Mouse (Mus musculus): Measurements from ENCODE around the gene Ano6. TPM values are rescaled to one million over a fixed set of nuclear protein-coding genes. Genes with fewer than 3 reads are reported as not detected.
A peak's percentile ranks its signal among the peaks of the same experiment; 100 is the strongest.

Gene Ano6
- polyA plus RNA-seq, 1 experiment from 2014 or later: 54.2 TPM

DNA sequence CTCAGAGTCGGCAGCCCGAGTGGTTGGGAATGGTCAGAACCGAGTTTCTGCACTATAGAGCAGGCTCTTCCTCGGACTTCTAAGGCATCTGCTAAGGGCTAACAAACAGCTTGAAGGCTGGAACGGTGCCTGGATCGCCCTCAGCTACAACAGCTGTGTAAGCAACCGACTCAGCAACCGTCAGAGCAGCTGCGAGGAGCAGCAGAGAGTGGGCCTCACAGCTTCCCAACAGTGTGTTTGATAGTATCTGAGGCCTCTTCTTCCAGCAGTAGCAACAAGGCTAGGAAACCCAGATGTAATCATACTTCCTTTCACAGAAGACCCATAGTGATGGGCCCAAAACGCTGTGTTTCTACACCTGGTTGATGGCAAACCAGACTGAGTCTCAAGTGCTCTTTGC lies 33.5 kb upstream of the Ano6 start:
- no peak overlapping the region for H3K4me2 ChIP-seq (replicated peaks)
- H3K9ac ChIP-seq: no peak overlapping the region
- no peaks in the 10 kb centered on the region for H3K36me3 ChIP-seq
- 39% methylated on average over 10 of the region's 10 CpGs for WGBS
- no peak overlapping the region for H3K4me3 ChIP-seq
- ATAC-seq (ENCODE audit: low FRiP score, low read depth): peak; percentile 83
- peaks cover 2% of the 10 kb centered on the region; the same call in 1 of the 2 replicates for H3K9me3 ChIP-seq
- H3K4me1 ChIP-seq: peaks cover 6% of the 10 kb centered on the region; the same call in 1 of the 2 replicates
- no peak overlapping the region for H3K27ac ChIP-seq
- 0 out of 2 replicates have a peak, but pooled peaks cover 10% of the 10 kb centered on the region for H3K27me3 ChIP-seq

DNA sequence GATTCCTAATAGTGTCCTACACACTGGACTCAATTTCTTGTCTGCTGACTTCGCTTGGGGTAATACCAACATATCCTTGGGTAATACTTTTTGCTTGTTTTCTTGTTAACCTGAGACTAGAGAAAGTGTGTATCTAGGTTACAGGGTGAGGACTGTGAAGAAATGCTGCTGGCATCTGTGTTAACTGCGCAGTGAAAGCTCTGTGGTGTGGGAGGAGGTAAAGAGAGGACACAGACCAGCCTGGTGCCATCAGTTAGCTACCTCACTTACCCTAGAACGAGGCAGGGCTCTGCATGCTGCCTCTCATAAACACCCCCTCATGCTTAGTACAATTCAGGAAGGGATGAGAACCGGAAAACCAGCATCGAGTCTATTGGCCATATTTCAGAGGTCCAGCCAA lies 32.6 kb upstream of the Ano6 start:
- Histone ChIP-seq H3K27me3 (0 out of 2 replicates have a peak, but pooled peaks cover 10% of the 10 kb centered on the region), H3K36me3 (no peaks in the 10 kb centered on the region), H3K9ac (no peak overlapping the region), H3K9me3 (peaks cover 2% of the 10 kb centered on the region; the same call in 1 of the 2 replicates), H3K4me2 (replicated peaks) (no peak overlapping the region), H3K4me3 (no peak overlapping the region), H3K27ac (no peak overlapping the region), H3K4me1 (peaks cover 6% of the 10 kb centered on the region; the same call in 1 of the 2 replicates)
- 78% methylated on average over 5 of the region's 5 CpGs for WGBS
- ATAC-seq (ENCODE audit: low FRiP score, low read depth): no peak

DNA sequence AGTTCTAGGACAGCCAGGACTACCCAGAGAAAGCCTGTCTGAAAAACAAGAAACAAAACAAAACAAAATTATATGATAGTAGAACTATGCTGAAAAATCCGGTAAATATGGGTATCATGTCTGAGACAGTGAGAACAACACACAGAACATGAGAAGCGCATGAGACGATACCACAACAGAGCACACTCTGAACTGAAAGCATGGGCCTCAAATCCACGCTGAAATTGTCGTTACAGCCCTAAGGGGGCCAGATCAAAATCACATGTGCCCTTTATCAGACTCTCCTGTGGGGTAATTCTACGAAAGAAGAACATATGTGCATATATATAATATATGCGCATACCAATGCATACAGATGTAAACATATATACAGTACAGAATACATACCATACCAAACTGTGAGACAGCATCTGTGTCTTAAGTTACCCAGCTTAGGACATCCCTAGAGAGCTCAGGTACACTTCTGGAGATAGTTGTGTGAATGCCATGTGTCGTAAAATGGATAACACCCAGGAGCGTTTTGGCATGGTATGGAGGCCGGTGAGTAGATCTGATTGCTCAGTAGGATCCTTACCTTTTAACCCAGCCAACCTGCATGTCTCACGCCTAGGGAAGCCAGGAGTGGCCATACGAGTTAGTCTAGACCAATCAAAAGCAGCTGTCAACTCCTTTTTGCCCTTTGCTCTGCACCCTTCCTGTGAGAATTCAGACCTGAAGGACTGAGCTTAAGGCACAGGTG lies 31.8 kb upstream of the Ano6 start:
- 70% methylated on average over 12 of the region's 12 CpGs for WGBS
- Histone ChIP-seq H3K9me3 (no peaks in the 10 kb centered on the region), H3K9ac (no peak overlapping the region), H3K36me3 (no peaks in the 10 kb centered on the region), H3K27me3 (0 out of 2 replicates have a peak, but pooled peaks cover 10% of the 10 kb centered on the region), H3K4me2 (replicated peaks) (no peak overlapping the region), H3K4me3 (no peak overlapping the region), H3K27ac (no peak overlapping the region), H3K4me1 (peaks cover 6% of the 10 kb centered on the region; the same call in 1 of the 2 replicates)
- no peak for ATAC-seq (ENCODE audit: low FRiP score, low read depth)

DNA sequence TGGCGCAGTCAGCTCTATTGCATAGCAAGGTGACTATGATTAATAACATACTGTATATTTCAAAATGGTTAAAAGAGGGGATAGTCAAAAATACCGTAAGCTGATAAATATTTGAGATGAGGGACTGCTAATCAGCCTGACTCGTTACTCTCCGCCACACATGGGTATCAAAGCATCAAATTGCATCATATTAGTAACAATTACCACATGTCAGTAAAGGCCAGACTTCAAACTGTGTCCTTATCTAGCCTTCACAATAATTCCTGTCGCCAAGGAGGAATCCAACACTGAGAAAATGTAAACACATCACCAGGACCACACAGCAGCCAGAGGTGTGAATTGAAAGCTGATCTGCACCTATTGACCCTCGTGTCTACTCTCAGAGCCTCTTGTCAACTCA lies 30.8 kb upstream of the Ano6 start:
- whole genome bisulfite sequencing: 60% methylated on average over 6 of the region's 6 CpGs
- Histone ChIP-seq H3K4me1 (peaks cover 6% of the 10 kb centered on the region; the same call in 1 of the 2 replicates), H3K9ac (no peak overlapping the region), H3K36me3 (no peaks in the 10 kb centered on the region), H3K27me3 (0 out of 2 replicates have a peak, but pooled peaks cover 10% of the 10 kb centered on the region), H3K4me3 (no peak overlapping the region), H3K4me2 (replicated peaks) (no peak overlapping the region), H3K9me3 (no peaks in the 10 kb centered on the region), H3K27ac (no peak overlapping the region)
- ATAC-seq (ENCODE audit: low FRiP score, low read depth): no peak

DNA sequence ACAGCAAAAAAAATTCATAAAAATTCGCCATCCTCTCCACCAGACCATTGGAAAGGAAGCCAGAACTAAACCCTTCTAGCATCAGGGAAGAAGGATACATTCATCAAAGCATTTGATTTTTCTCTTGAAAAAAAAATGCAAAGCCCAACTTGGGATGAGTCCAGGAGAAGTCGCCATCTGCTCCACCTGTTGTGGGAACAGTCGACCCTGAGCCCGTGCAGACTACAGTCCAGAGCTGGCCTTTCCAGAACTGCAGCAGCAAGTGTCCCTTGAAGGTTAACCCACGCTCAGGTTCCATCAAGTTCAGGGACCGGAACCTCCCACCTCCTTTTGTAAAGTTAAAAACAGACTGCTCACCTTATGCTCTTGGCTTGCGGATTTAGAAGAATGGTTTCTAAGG lies 29.2 kb upstream of the Ano6 start:
- peaks cover 6% of the 10 kb centered on the region; the same call in 1 of the 2 replicates for H3K4me1 ChIP-seq
- H3K27me3 ChIP-seq: 0 out of 2 replicates have a peak, but pooled peaks cover 10% of the 10 kb centered on the region
- 70% methylated on average over 7 of the region's 7 CpGs for WGBS
- H3K27ac ChIP-seq: no peak overlapping the region
- H3K36me3 ChIP-seq: no peaks in the 10 kb centered on the region
- ATAC-seq (ENCODE audit: low FRiP score, low read depth): no peak
- no peak overlapping the region for H3K9ac ChIP-seq
- H3K9me3 ChIP-seq: no peaks in the 10 kb centered on the region
- H3K4me3 ChIP-seq: no peak overlapping the region
- no peak overlapping the region for H3K4me2 ChIP-seq (replicated peaks)

DNA sequence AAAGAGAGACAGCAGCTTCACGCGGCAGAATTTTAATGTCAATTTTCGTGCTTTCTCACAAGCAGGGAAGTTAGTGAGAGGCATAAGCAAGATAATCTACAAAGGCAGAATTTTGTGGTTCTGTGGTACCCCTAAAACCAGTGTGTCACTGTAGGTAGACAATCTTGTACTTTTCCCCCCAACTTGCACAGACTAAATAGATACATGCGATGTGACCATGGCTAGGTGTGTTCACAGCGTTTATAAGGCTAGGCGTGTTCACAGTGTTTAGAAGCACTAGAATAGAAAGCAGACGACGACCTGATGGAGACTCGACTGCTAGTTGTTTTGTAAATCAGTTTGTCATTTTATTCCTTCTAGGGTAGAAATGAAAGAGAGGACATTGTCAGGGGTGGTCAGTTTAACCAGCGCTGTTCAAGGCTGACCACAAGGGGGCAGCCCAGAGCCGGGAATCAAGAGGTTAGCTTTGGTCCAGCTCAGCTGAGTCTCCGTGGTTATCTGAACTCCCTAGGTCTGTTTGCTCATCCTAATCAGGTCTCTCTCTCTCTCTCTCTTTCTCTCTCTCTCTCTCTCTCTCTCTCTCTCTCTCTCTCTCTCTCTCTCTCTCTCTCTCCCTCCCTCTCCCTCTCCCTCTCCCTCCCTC lies 27.9 kb upstream of the Ano6 start:
- WGBS: 35% methylated on average over 12 of the region's 12 CpGs
- no peak overlapping the region for H3K4me3 ChIP-seq
- no peaks in the 10 kb centered on the region for H3K36me3 ChIP-seq
- H3K27ac ChIP-seq: no peak overlapping the region
- H3K9me3 ChIP-seq: no peaks in the 10 kb centered on the region
- no peak for ATAC-seq (ENCODE audit: low FRiP score, low read depth)
- no peaks in the 10 kb centered on the region for H3K4me1 ChIP-seq
- H3K9ac ChIP-seq: no peak overlapping the region
- 0 out of 2 replicates have a peak, but pooled peaks cover 10% of the 10 kb centered on the region for H3K27me3 ChIP-seq
- H3K4me2 ChIP-seq (replicated peaks): no peak overlapping the region

DNA sequence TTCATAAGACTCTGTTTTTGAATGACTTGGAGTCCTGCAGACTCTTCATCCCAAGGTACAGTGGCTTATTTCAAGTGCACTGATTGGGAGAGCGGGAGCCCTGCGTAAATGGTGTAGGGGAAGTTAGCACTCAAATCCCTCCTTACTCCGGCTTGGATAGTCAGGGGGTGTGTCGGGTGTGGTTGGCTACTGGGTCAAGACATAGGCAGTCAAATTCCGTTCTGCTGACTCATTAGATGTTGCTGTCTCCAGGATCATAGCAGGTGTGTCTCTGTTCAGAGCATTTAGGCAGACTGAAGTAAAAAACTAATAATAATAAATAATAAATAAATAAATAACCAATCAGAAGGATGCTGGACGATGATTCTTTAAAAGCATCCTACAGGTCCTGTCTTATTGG lies 27.2 kb upstream of the Ano6 start:
- H3K4me3 ChIP-seq: no peak overlapping the region
- no peak overlapping the region for H3K27ac ChIP-seq
- H3K4me2 ChIP-seq (replicated peaks): no peak overlapping the region
- no peak overlapping the region for H3K9ac ChIP-seq
- 45% methylated on average over 6 of the region's 6 CpGs for WGBS
- no peaks in the 10 kb centered on the region for H3K36me3 ChIP-seq
- H3K9me3 ChIP-seq: no peaks in the 10 kb centered on the region
- H3K27me3 ChIP-seq: 0 out of 2 replicates have a peak, but pooled peaks cover 10% of the 10 kb centered on the region
- no peak for ATAC-seq (ENCODE audit: low FRiP score, low read depth)
- H3K4me1 ChIP-seq: no peaks in the 10 kb centered on the region

DNA sequence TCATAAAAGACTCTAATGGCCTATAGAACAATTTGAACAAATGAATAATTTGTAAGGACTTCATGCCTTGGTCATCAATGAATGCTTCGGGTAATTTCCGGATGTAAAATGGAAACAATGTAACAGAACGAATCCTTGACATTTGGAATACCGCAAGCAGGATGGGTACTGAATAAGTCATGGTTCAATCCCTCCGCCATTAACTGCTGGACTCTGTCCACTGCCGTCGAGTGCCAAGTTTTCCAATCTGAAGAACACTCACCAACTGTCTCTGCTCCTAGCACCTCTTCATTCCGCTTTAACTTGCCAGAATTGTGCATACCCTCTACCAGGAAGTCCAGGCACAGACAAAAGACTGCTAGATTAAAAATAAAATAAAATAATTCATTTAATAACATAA lies 25.4 kb upstream of the Ano6 start:
- no peak overlapping the region for H3K9ac ChIP-seq
- H3K4me3 ChIP-seq: no peak overlapping the region
- H3K4me1 ChIP-seq: no peaks in the 10 kb centered on the region
- ATAC-seq (ENCODE audit: low FRiP score, low read depth): no peak
- H3K27me3 ChIP-seq: 0 out of 2 replicates have a peak, but pooled peaks cover 10% of the 10 kb centered on the region
- H3K4me2 ChIP-seq (replicated peaks): no peak overlapping the region
- no peaks in the 10 kb centered on the region for H3K36me3 ChIP-seq
- WGBS: 91% methylated on average over 8 of the region's 8 CpGs
- no peak overlapping the region for H3K27ac ChIP-seq
- no peaks in the 10 kb centered on the region for H3K9me3 ChIP-seq

DNA sequence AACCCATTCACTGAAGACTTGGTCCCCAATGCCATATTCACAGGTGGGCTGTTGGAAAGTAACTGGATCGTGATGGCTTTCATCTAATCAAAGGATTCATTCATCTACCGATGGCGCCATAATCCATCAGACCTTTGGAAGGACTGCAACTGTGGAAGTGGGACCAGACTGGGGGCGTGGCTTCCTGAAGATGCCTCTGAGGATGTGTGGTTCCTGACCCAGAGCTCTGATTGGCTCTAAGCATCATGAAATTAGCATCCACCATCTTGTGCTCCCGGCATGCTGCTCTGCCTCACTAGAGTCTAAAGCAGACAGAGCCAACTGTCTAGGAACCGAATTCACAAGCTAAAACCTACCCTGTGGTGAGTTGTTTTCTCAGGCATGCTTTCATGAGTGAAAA lies 24.7 kb upstream of the Ano6 start:
- no peak overlapping the region for H3K4me3 ChIP-seq
- no peak overlapping the region for H3K9ac ChIP-seq
- no peaks in the 10 kb centered on the region for H3K4me1 ChIP-seq
- no peaks in the 10 kb centered on the region for H3K9me3 ChIP-seq
- no peak overlapping the region for H3K27ac ChIP-seq
- 0 out of 2 replicates have a peak, but pooled peaks cover 7% of the 10 kb centered on the region for H3K27me3 ChIP-seq
- H3K4me2 ChIP-seq (replicated peaks): no peak overlapping the region
- no peak for ATAC-seq (ENCODE audit: low FRiP score, low read depth)
- H3K36me3 ChIP-seq: no peaks in the 10 kb centered on the region
- 73% methylated on average over 6 of the region's 6 CpGs for WGBS

DNA sequence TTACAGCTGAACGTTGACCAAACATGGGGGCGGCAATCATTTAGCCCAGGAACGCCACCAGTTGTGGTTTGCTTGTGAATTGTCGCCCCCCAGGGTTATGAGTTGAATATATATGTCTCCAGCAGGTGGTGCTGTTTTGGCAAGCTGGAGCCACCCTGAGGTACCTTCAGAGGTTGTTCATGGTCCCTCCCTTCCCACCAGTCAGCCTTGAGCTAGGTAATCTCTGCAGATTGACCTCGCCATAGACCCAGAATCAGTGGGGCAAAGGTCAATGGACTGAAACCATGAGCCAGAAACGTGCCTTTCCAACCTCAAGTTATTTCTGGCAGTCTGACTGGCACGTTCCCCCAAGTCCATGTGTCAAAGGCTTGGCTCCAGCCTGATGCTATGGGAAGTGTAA lies 22.8 kb upstream of the Ano6 start:
- Histone ChIP-seq H3K4me2 (replicated peaks) (no peak overlapping the region), H3K4me3 (no peak overlapping the region), H3K27me3 (no peaks in the 10 kb centered on the region), H3K9me3 (no peaks in the 10 kb centered on the region), H3K36me3 (no peaks in the 10 kb centered on the region), H3K4me1 (no peaks in the 10 kb centered on the region), H3K9ac (no peak overlapping the region), H3K27ac (no peak overlapping the region)
- no peak for ATAC-seq (ENCODE audit: low FRiP score, low read depth)
- WGBS: 70% methylated on average over 7 of the region's 7 CpGs

DNA sequence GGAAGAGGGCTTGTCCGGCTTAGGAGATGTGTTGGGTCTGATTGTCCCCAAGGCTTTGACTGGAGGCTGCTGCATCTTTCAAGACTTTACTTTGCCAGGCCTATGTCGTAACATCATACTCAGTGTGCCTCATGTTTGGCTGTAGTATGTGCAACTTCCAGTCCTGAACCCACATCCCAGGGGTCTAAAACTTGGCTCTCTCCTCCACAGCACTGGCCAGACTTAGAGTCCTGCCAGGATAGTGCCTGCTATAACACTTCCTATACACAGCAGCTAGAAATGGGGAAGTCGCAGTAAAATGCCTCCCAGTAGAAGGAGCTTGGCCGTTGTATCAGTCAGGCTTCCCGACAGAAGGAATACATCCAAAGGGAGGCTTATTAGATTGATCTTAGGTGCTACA lies 21.9 kb upstream of the Ano6 start:
- H3K4me3 ChIP-seq: no peak overlapping the region
- H3K4me1 ChIP-seq: no peaks in the 10 kb centered on the region
- no peaks in the 10 kb centered on the region for H3K27me3 ChIP-seq
- WGBS: 87% methylated on average over 5 of the region's 5 CpGs
- ATAC-seq (ENCODE audit: low FRiP score, low read depth): no peak
- H3K36me3 ChIP-seq: no peaks in the 10 kb centered on the region
- no peaks in the 10 kb centered on the region for H3K9me3 ChIP-seq
- no peak overlapping the region for H3K9ac ChIP-seq
- no peak overlapping the region for H3K27ac ChIP-seq
- no peak overlapping the region for H3K4me2 ChIP-seq (replicated peaks)

DNA sequence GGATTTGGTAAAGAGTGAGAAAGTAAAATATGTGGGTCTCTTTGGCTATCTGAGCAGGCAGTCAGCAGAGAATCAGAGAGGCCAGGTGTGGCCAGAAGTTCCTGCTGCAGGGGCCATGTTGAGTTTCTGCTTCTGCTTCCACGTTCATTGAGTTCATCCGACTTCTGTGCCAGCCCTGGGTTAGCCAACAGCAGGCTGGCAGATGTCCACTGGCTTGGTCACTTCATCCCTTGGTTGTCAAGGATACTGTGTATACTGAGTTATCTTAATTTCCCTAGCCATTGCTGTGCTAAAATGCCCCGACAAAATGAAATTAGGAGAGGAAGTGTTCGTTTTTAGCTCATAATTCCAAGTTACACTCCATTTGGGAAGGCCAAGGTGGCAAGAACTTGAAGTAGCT lies 21.1 kb upstream of the Ano6 start:
- no peaks in the 10 kb centered on the region for H3K4me1 ChIP-seq
- H3K27me3 ChIP-seq: no peaks in the 10 kb centered on the region
- H3K4me2 ChIP-seq (replicated peaks): no peak overlapping the region
- no peaks in the 10 kb centered on the region for H3K9me3 ChIP-seq
- WGBS: 85% methylated on average over 4 of the region's 4 CpGs
- no peak for ATAC-seq (ENCODE audit: low FRiP score, low read depth)
- no peak overlapping the region for H3K4me3 ChIP-seq
- H3K36me3 ChIP-seq: no peaks in the 10 kb centered on the region
- H3K27ac ChIP-seq: no peak overlapping the region
- H3K9ac ChIP-seq: no peak overlapping the region

Measured in limb, embryonic 13.5 days (tissue).